Mouse (Mus musculus) heart, adult 2 months (tissue): ENCODE data around the gene H6pd.

Experiments
- CTCF ChIP-seq: fragments of 200-600 bp; IDR thresholded peaks from 2 replicates; pipeline ENCODE4 v1.8.1; 2022; ENCODE audit warnings: antibody characterized with exemption, mild to moderate bottlenecking, moderate library complexity
- EP300 ChIP-seq: fragments of 200-500 bp; IDR thresholded peaks from 2 replicates; pipeline ENCODE4 v1.6.1; 2011; ENCODE audit warnings: low read depth, low read length, control low read depth; ENCODE audit not compliant: insufficient read depth
- POLR2A ChIP-seq: fragments of 200-500 bp; IDR thresholded peaks from 2 replicates; pipeline ENCODE4 v1.6.1; 2011; ENCODE audit warnings: mild to moderate bottlenecking, low read depth, low read length, control low read depth; ENCODE audit not compliant: insufficient read depth

DNA sequence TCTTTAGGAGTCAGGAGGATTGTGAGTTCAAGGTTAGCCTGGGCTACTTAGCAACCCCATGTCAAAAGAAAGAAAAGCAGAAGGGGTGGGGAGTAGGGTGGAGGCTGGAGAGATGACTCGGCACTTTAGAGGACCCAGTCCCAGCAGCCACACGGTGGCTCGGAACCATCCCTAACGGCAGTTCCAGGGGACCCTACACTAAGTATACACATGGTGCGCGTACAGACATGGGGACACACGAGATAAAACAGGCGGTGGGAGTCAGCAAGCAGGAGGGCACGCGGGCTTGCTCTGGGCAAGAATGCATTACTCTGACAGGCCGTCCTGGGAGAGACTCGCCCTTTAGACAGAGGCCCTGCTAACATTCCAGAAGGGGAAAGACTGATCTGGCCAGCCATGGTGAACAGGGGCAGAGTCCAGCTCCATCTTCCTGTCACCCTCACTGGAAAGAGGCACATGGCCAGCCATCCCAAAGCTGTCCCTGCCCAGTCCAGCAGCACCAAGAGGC is 6.7 kb downstream of the H6pd start:
- TF ChIP-seq EP300 (no peak), POLR2A (0 out of 2 replicates have a peak, but pooled peaks have one; percentile 21), CTCF (no peak)
